Mouse (Mus musculus): ENCODE measurements around the gene Dppa1. TPM values are rescaled to one million over a fixed set of nuclear protein-coding genes. Genes with fewer than 3 reads are reported as not detected.

Gene Dppa1
- total RNA-seq, 1 experiment from 2014 or later: not detected

DNA sequence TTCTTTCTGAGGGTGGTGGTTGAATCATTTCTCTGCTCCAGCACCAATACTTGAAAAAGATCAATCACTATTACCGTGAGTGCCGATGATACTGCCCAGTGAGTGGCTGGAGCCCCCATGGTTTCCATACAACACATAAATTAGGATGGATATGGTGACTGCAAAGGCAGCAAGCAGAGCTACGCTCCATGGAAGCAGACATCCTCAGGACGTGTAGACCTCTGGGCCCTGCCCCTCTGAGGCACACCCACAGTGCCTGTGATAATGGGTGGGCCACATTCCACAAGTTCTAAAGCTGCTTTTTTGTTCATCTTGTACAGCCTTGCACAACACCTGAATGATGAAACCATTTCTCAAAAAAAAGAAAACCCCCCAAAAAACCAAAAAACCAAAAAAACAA, 68.0 kb downstream of the Dppa1 start:
- ATAC-seq (replicated peaks; ENCODE audit: low read depth, poor library complexity, severe bottlenecking): no peak

Other genes with a start within 250 kb of the Dppa1 start
- 0.87 and 1.1 TPM in 2 replicates for gene Itk, start 239.7 kb downstream of the Dppa1 start, total RNA-seq (2017)
- not detected in 2 replicates for gene Fam71b, start 232.7 kb downstream of the Dppa1 start, total RNA-seq (2017)
- 38.7 and 45.2 TPM in 2 replicates for gene Med7, start 192.3 kb downstream of the Dppa1 start, total RNA-seq (2017)
- gene Havcr2, start 174.3 kb downstream of the Dppa1 start, total RNA-seq (2017): 1.2 and 4.4 TPM in 2 replicates
- gene Gm12169, start 105.0 kb downstream of the Dppa1 start, total RNA-seq (2017): not detected in 2 replicates
- not detected in 2 replicates for gene BC053393, start 57.7 kb downstream of the Dppa1 start, total RNA-seq (2017)
- gene Timd2, start 77.8 kb upstream of the Dppa1 start, total RNA-seq (2017): not detected in 2 replicates
- not detected in 2 replicates for gene Havcr1, start 105.8 kb upstream of the Dppa1 start, total RNA-seq (2017)
- gene Timd4, start 181.5 kb upstream of the Dppa1 start, total RNA-seq (2017): not detected in 2 replicates

Data from common myeloid progenitor, adult 5-6 weeks (primary cell).